Mouse (Mus musculus): ENCODE results near the gene Mctp2. TPM values are rescaled to one million over a fixed set of nuclear protein-coding genes. Genes with fewer than 3 reads are reported as not detected.
"Not testable (repeated sequence)": the region's sequence is repeated elsewhere in the genome, so short reads cannot be mapped to it uniquely, and the experiment has no call there.

Gene Mctp2
- polyA plus RNA-seq, 1 experiment from 2014 or later, result 4.9 TPM

DNA sequence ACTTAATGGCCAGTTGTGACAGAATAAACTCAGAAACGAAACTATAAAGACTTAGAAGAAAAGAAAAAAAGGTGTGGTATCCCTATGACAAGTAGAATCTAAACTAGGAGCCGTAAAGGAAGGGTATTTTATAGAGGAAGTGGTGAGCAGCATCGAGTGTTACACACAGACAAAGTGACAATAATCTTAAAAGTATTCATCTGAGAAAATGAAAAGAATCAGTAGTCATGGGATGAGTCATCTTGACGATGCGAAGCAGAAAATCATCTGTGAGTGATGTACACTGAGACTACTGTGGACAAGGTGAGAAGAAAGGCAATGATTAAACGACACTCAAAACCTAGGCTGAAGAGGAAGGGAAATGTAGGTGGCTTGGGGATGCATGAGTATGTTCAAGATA lies 36.4 kb downstream of the Mctp2 start:
- H3K9me3 ChIP-seq (replicated peaks), result no peaks in the 10 kb centered on the region
- H3K9ac ChIP-seq, result no peak overlapping the region
- WGBS, result 82% methylated on average over 6 of the region's 6 CpGs
- no peaks in the 10 kb centered on the region for H3K36me3 ChIP-seq
- no peak overlapping the region for H3K4me2 ChIP-seq
- H3K4me3 ChIP-seq (replicated peaks), result no peak overlapping the region
- no peaks in the 10 kb centered on the region for H3K27me3 ChIP-seq
- no peaks in the 10 kb centered on the region for H3K4me1 ChIP-seq
- H3K27ac ChIP-seq, result no peak overlapping the region
- ATAC-seq (replicated peaks; ENCODE audit: low FRiP score), result no peak

DNA sequence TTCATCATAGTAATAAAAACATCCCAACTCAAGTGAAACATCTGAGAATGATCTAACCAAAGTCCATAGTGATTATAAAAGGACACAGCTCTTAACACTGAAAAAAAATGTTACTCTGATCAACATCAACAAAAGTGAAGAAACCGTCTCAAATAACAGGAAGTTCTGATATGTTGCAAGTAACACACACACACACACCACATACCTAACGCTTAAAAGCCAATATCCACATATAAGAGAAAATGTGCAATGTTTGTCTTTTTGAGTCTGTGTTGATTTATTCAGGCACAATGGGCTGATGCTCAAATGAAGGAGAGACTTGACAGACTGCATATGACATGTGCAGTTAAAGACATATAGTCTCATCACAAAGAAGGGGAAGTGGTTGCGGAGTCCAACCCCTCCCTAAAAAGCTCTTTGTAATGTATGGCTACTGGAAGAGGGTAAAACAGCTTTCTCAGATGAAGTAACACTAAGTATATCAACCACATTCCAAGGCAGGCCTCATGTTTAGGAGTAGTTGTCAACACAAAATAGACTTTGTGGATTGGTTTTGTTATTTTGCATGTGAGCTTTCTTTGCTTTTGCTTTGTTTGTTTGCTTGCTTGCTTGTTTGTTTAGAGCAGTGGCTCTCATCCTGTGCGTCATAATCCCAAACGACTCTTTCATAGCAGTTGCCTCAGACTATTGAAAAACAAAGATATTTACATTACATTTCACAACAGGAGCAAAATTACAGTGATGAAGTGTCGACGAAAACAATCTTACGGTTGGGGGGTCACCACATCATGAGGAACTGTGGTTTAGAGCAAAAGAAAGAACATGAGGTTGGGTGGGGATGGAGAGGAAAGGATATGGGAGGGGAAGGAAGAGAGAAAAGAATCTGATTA lies 45.4 kb downstream of the Mctp2 start:
- WGBS, result 89% methylated on average over 8 of the region's 8 CpGs
- Histone ChIP-seq H3K27me3 (no peaks in the 10 kb centered on the region), H3K9me3 (replicated peaks) (no peaks in the 10 kb centered on the region), H3K9ac (no peak overlapping the region), H3K4me3 (replicated peaks) (no peak overlapping the region), H3K36me3 (no peaks in the 10 kb centered on the region), H3K27ac (no peak overlapping the region), H3K4me1 (no peaks in the 10 kb centered on the region), H3K4me2 (no peak overlapping the region)
- no peak for ATAC-seq (replicated peaks; ENCODE audit: low FRiP score)

DNA sequence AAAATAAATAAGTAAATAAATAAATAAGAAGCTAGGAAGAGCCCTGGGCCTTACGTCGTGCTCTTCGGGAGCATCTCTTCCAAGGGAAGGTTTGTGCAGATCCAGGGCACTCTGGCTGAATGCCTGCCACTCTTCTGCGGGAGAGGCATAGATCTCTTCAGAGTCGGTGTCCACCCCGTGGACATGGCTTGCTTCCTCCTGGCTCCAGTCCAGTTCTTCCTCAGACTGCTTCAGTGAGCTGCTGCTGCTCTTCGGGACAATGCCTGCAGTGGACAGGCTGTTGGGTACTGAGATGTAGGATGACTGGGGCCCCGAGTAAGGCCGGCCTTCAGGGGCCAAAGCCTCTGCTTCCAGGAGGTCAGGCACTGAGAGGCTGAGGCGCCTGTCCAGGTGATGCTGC lies 47.4 kb downstream of the Mctp2 start:
- no peaks in the 10 kb centered on the region for H3K36me3 ChIP-seq
- no peak for ATAC-seq (replicated peaks; ENCODE audit: low FRiP score)
- 89% methylated on average over 10 of the region's 10 CpGs for WGBS

DNA sequence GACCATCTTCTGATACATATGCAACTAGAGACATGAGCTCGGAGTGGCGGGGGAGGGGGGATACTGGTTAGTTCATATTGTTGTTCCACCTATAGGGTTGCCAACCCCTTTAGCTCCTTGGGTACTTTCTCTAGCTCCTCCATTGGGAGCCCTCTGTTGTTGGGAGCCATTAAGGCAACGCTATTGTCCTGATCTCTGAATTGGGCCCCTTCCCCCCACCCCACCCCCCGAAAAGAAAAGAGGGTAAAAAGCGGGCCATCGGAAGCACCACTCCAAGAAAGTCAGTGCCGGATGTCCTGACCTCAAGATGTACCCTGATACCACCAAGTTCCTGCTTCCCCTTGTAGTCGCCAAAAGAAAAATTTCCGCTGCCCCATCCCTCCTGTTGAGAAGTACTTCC lies 56.1 kb downstream of the Mctp2 start:
- H3K27ac ChIP-seq; ATAC-seq (replicated peaks; ENCODE audit: low FRiP score); H3K36me3 ChIP-seq; H3K27me3 ChIP-seq; H3K9me3 ChIP-seq (replicated peaks); H3K4me1 ChIP-seq; H3K4me3 ChIP-seq (replicated peaks); H3K9ac ChIP-seq; H3K4me2 ChIP-seq: not testable (repeated sequence)
- WGBS, result 94% methylated on average over 8 of the region's 9 CpGs

More for the DNA sequence above, 47.4 kb downstream of the Mctp2 start:
- Histone ChIP-seq H3K9me3 (replicated peaks) (no peaks in the 10 kb centered on the region), H3K27ac (no peak overlapping the region), H3K4me1 (no peaks in the 10 kb centered on the region), H3K4me3 (replicated peaks) (no peak overlapping the region), H3K4me2 (no peak overlapping the region), H3K27me3 (no peaks in the 10 kb centered on the region), H3K9ac (no peak overlapping the region)

DNA sequence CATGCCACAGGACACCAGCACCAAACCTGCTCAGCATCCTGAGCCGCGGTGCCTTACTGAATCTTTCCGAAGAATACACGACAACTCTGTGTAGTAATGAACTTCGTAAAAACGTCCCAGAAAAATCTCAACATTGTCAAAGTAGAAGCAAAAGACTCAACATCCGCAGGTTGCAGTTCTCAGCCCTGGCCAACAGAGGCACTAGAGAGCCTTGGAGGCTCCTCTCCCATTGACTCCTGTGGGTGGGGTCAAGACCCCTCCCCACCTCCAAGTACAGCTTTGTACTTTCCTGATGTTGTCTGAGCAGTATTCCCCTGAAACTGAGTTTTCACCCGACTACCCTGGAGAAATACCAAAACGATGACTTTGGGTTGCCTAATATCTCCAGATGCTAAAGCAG lies 65.1 kb downstream of the Mctp2 start:
- WGBS, result 94% methylated on average over 9 of the region's 9 CpGs
- Histone ChIP-seq H3K4me2 (no peak overlapping the region), H3K9me3 (replicated peaks) (no peaks in the 10 kb centered on the region), H3K9ac (no peak overlapping the region), H3K27me3 (no peaks in the 10 kb centered on the region), H3K27ac (no peak overlapping the region), H3K4me3 (replicated peaks) (no peak overlapping the region), H3K4me1 (no peaks in the 10 kb centered on the region), H3K36me3 (no peaks in the 10 kb centered on the region)
- no peak for ATAC-seq (replicated peaks; ENCODE audit: low FRiP score)

DNA sequence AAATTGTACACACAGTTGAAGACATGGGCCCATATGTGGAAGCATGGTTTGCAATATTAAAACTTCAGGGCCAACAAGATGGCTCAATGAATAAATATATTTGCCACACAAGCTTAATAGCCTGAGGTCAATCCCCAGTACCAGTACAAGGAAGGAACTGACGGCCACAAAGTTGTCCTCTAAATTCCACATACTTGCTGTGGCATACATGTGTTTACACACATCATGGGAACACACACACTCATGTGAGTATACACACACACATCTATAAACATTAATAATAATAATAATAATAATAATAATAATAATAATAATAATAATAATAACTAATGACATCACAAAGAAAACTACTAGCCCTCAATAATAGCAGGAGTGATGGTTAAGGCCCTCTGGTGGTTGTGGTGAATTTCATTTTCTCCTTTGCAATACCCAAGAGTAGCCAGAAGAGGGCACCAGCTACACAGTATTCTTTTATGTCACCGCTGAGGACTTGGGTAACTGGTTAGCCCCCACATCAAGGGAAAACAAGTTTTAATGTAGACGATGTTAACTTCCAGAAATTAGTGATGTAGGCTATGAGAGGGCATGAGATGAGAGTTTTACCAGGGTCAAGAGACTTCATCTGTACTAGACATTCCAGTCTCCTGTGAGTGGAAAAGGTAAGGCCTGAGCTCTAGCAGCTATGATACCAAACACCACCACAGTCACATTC lies 66.5 kb downstream of the Mctp2 start:
- Histone ChIP-seq H3K27ac (no peak overlapping the region), H3K27me3 (no peaks in the 10 kb centered on the region), H3K9me3 (replicated peaks) (no peaks in the 10 kb centered on the region), H3K4me3 (replicated peaks) (no peak overlapping the region), H3K36me3 (no peaks in the 10 kb centered on the region), H3K4me2 (no peak overlapping the region), H3K9ac (no peak overlapping the region), H3K4me1 (no peaks in the 10 kb centered on the region)
- no peak for ATAC-seq (replicated peaks; ENCODE audit: low FRiP score)
- WGBS, result 30% methylated on average over 3 of the region's 3 CpGs

DNA sequence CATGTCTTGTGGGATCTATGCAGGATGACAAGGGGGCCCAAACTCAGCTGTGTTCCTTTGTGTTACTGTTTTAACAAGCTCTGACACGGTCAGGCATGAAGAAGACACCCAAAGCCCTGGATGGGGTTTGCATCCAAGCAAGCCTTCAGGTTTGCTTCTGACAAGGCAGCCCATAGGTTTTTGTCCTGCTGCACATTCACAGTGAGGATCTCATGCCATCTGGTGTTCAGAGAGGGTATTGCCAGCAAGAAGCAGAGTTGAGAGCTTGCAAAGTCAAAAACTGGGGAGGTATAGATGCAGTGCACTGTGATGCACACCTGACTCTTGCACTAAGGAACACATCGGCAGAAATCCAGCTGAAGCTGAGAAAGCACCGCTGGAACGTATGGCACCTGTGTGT lies 67.8 kb downstream of the Mctp2 start:
- 42% methylated on average over 4 of the region's 4 CpGs for WGBS
- ATAC-seq (replicated peaks; ENCODE audit: low FRiP score), result peak; percentile 49; the same call in 1 of the 2 replicates

DNA sequence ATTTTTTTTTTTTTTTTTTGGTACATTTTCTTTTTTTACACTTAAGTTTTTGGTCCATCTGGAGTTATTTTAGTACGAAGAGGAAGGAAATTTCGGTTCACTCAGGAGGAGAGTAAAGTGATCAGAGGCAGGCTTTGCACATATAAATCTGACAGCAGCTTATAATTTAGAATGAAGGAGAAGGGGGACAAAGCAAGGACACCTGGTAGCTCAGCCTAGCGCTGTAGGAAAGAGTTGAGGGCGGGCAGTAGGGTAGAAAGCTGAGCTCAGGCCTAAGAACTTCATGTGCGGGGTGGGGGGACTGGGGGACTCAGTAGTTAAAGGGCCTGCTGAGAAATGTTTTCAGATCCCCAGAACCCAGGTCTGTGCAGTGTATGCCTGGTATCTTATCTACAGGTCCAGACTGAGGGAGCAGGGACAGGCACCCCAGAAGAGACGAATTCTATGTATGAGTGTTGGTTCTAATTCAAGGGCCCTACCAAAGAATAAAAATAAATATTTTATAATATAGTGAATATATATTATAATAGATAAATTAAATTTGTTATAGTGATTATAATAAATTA lies 71.9 kb downstream of the Mctp2 start:
- H3K4me1 ChIP-seq, result peaks cover 3% of the 10 kb centered on the region; the same call in 1 of the 2 replicates
- WGBS, result 33% methylated on average over 6 of the region's 6 CpGs
- H3K9me3 ChIP-seq (replicated peaks), result no peaks in the 10 kb centered on the region
- H3K36me3 ChIP-seq, result no peaks in the 10 kb centered on the region
- no peak overlapping the region for H3K4me2 ChIP-seq
- no peaks in the 10 kb centered on the region for H3K27me3 ChIP-seq
- no peak overlapping the region for H3K4me3 ChIP-seq (replicated peaks)
- ATAC-seq (replicated peaks; ENCODE audit: low FRiP score), result no peak
- peak overlapping the region; percentile 79 for H3K27ac ChIP-seq
- no peak overlapping the region for H3K9ac ChIP-seq

More for the DNA sequence above, 67.8 kb downstream of the Mctp2 start:
- Histone ChIP-seq H3K9ac (no peak overlapping the region), H3K4me2 (no peak overlapping the region), H3K4me1 (peaks cover 3% of the 10 kb centered on the region; the same call in 1 of the 2 replicates), H3K27me3 (no peaks in the 10 kb centered on the region), H3K27ac (no peak overlapping the region), H3K9me3 (replicated peaks) (no peaks in the 10 kb centered on the region), H3K36me3 (no peaks in the 10 kb centered on the region), H3K4me3 (replicated peaks) (no peak overlapping the region)

DNA sequence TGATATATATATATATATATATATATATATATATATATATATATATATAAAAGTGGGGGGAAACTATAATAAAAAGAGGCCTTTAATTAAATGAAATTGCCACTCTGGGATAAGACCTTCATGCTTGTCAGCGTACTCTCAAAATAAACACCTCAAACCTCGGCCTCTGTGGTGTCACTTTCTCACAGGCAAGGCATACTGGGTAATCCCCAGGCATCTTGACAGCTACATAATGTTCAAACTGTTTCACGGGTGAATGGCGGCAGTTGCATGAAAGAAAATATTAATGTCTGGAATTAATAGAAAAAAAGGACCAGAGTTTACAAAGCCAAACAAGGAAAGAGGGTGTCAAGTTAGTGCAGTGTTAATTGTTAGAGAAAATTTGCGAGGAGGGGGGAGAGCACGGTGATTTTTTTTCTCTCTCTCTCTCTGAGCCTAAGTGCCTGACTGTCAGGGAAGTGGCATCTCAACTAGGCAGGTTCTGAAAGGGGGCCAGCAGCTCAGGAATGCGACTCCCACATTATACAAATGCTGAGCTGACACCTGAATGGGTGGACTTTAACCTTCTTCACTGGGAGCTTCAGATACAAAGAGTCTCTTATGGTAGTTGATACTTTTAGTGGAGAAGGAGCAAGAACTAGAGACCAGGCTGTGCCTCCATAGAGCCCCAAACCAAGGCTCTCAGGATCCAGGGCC lies 75.1 kb downstream of the Mctp2 start:
- no peak overlapping the region for H3K9ac ChIP-seq
- H3K4me3 ChIP-seq (replicated peaks), result no peak overlapping the region
- H3K27ac ChIP-seq, result 0 out of 2 replicates have a peak overlapping the region, but pooled peaks have one; percentile 37
- no peaks in the 10 kb centered on the region for H3K27me3 ChIP-seq
- H3K4me1 ChIP-seq, result peaks cover 3% of the 10 kb centered on the region; the same call in 1 of the 2 replicates
- no peak for ATAC-seq (replicated peaks; ENCODE audit: low FRiP score)
- H3K9me3 ChIP-seq (replicated peaks), result no peaks in the 10 kb centered on the region
- H3K36me3 ChIP-seq, result no peaks in the 10 kb centered on the region
- 43% methylated on average over 7 of the region's 7 CpGs for WGBS
- no peak overlapping the region for H3K4me2 ChIP-seq

DNA sequence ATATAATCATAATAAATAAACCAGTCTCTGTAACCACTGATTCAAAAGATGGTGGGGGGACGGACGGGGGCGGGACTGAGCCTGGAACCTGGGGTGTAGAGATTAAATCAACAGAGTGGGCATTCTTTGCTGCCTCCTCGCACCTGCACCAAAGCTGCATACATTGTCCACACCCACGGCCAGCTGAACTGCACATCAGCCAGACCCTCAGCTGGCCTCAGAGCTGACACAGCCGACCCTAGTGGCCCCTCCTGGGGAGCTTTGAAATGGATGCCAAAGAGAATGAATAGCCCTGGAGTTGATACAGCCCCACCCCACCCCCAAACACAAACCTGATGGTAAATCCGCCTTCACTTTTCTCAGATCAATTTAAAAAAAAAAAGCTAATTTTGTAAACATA lies 76.5 kb downstream of the Mctp2 start:
- WGBS, result 47% methylated on average over 7 of the region's 7 CpGs
- no peak for ATAC-seq (replicated peaks; ENCODE audit: low FRiP score)

DNA sequence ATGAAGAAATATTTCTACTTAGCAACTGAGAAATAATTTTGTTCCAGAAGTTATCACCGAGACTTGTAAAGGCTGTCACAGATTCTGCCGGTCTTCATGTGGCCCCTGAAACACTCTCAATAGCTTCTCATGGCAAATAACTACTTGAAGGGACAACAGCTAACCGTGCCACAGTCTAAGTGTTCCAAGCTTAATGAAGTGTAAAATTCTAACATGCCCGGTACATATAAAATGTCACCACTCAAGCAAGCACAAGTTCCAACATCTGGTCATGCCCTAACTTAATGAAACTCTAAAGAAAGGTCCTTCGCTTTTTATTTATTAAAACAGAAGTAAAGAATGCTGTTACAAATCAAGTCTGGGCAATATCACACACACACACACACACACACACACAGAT lies 82.8 kb downstream of the Mctp2 start:
- peak overlapping the region; percentile 58; the same call in 1 of the 2 replicates for H3K27ac ChIP-seq
- no peak overlapping the region for H3K4me3 ChIP-seq (replicated peaks)
- 38% methylated on average over 5 of the region's 5 CpGs for WGBS
- H3K4me1 ChIP-seq, result peaks cover 7% of the 10 kb centered on the region
- no peak overlapping the region for H3K9ac ChIP-seq
- H3K27me3 ChIP-seq, result no peaks in the 10 kb centered on the region
- no peaks in the 10 kb centered on the region for H3K9me3 ChIP-seq (replicated peaks)
- no peaks in the 10 kb centered on the region for H3K36me3 ChIP-seq
- ATAC-seq (replicated peaks; ENCODE audit: low FRiP score), result no peak
- no peak overlapping the region for H3K4me2 ChIP-seq

More for the DNA sequence above, 76.5 kb downstream of the Mctp2 start:
- no peaks in the 10 kb centered on the region for H3K36me3 ChIP-seq
- H3K9ac ChIP-seq, result no peak overlapping the region
- no peak overlapping the region for H3K4me3 ChIP-seq (replicated peaks)
- no peaks in the 10 kb centered on the region for H3K27me3 ChIP-seq
- no peaks in the 10 kb centered on the region for H3K9me3 ChIP-seq (replicated peaks)
- H3K4me1 ChIP-seq, result peaks cover 3% of the 10 kb centered on the region; the same call in 1 of the 2 replicates
- no peak overlapping the region for H3K27ac ChIP-seq
- H3K4me2 ChIP-seq, result no peak overlapping the region

Measured in kidney, embryonic 15.5 days (tissue).